Mouse (Mus musculus) myocyte (in vitro differentiated cells): ENCODE measurements around the gene Cldn14. TPM values are rescaled to one million over a fixed set of nuclear protein-coding genes. Genes with fewer than 3 reads are reported as not detected.

Experiments
- H3K27me3 ChIP-seq: one replicate; pipeline ENCODE4 v1.6.1; 2011; ENCODE audit not compliant: control insufficient read depth, insufficient read depth, insufficient read length
- H3K36me3 ChIP-seq: one replicate; pipeline ENCODE4 v1.6.1; 2011; ENCODE audit not compliant: control insufficient read depth, insufficient read depth
- H3K4me2 ChIP-seq: one replicate; pipeline ENCODE4 v1.6.1; 2011; ENCODE audit warnings: low read depth, control low read depth
- H3K4me3 ChIP-seq: one replicate; pipeline ENCODE4 v1.5.1; 2011; ENCODE audit warnings: mild to moderate bottlenecking, control low read depth, moderate library complexity
- H3K79me2 ChIP-seq: one replicate; pipeline ENCODE4 v1.6.1; 2011; ENCODE audit not compliant: control insufficient read depth, insufficient read depth
- H3ac ChIP-seq: one replicate; pipeline ENCODE4 v1.6.1; 2011; ENCODE audit not compliant: control insufficient read depth, insufficient read length
- CEBPB ChIP-seq: IDR thresholded peaks from 2 replicates; pipeline ENCODE4 v1.6.1; 2011; ENCODE audit warnings: mild to moderate bottlenecking, moderate library complexity; ENCODE audit not compliant: poor library complexity, insufficient read depth, severe bottlenecking
- E2F4 ChIP-seq: IDR thresholded peaks from one replicate; pipeline ENCODE4 v1.6.1; 2011; ENCODE audit warnings: mild to moderate bottlenecking, control low read depth, moderate library complexity; ENCODE audit not compliant: insufficient read depth
- MAX ChIP-seq: IDR thresholded peaks from one replicate; pipeline ENCODE4 v1.6.1; 2011; ENCODE audit warnings: low read depth, mild to moderate bottlenecking, control low read depth
- MYOD1 ChIP-seq, 3 experiments: IDR thresholded peaks; one replicate each; pipeline ENCODE4 v1.6.1; 2011; ENCODE audit warnings: control low read depth in 2 of 3, low read depth in 2 of 3, mild to moderate bottlenecking in 2 of 3, moderate library complexity in 1 of 3; ENCODE audit not compliant: insufficient read length in 2 of 3, control insufficient read depth in 1 of 3
- MYOG ChIP-seq, 3 experiments: IDR thresholded peaks; one replicate each; pipeline ENCODE4 v1.6.1; 2011; ENCODE audit warnings: control low read depth in 2 of 3, low read depth in 2 of 3, mild to moderate bottlenecking in 2 of 3; ENCODE audit not compliant: insufficient read length in 2 of 3, control insufficient read depth in 1 of 3, insufficient read depth in 1 of 3
- POLR2A ChIP-seq: IDR thresholded peaks from one replicate; pipeline ENCODE4 v1.6.1; 2011; ENCODE audit warnings: low read depth, mild to moderate bottlenecking, control low read depth, moderate library complexity; ENCODE audit not compliant: insufficient read length
- POLR2AphosphoS2 ChIP-seq: IDR thresholded peaks from one replicate; pipeline ENCODE4 v1.6.1; 2011; ENCODE audit warnings: low read depth, control low read depth; ENCODE audit not compliant: insufficient read length
- REST ChIP-seq: IDR thresholded peaks from one replicate; pipeline ENCODE4 v1.6.1; 2011; ENCODE audit warnings: mild to moderate bottlenecking, control low read depth, moderate library complexity; ENCODE audit not compliant: insufficient read depth, insufficient read length
- SRF ChIP-seq: IDR thresholded peaks from one replicate; pipeline ENCODE4 v1.6.1; 2011; ENCODE audit warnings: low read depth; ENCODE audit not compliant: control insufficient read depth, insufficient read length
- TCF12 ChIP-seq: IDR thresholded peaks from one replicate; pipeline ENCODE4 v1.6.1; 2011; ENCODE audit warnings: mild to moderate bottlenecking, control low read depth; ENCODE audit not compliant: poor library complexity, insufficient read depth, severe bottlenecking
- TCF3 ChIP-seq: IDR thresholded peaks from one replicate; pipeline ENCODE4 v1.6.1; 2011; ENCODE audit warnings: low read depth, control low read depth; ENCODE audit not compliant: insufficient read length
- USF1 ChIP-seq: IDR thresholded peaks from one replicate; pipeline ENCODE4 v1.6.1; 2011; ENCODE audit warnings: low read depth, mild to moderate bottlenecking, control low read depth, moderate library complexity
- polyA plus RNA-seq: library from polyadenylated mRNA; unstranded; fragments of >200 nt; fragmentation: generic; extraction: Trizol; gene quantifications from one replicate; pipeline ENCODE4 v1.2.1, GENCODE M21; 2012; ENCODE audit warnings: missing spikeins

The Cldn14 gene
- polyA plus RNA-seq, 1 experiment: 0.07 TPM

DNA sequence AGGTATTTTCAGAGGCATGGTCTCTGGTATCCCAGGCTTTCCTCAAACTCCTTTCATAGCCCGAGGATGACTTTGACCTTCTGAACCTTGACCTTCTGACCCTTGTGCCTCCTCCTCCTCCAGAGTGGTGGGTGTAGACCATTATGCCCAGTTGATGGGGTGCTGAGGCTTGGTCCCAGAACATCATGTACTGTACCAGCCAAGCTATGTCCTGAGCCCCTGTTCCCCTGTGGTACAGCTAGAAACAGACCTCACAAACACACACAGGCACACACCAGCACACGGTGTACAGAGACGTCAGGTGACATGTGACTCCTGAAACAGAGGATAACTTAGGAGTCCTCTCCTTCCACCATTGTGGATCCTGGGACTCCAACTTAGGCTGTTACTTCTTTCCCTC is 95.8 kb downstream of the Cldn14 start:
- Histone ChIP-seq H3ac (no peak overlapping the region), H3K4me3 (no peak overlapping the region), H3K79me2 (no peaks in the 10 kb centered on the region), H3K4me2 (no peak overlapping the region), H3K36me3 (no peaks in the 10 kb centered on the region), H3K27me3 (no peaks in the 10 kb centered on the region)
- TF ChIP-seq POLR2A: no peak
- no peak for TF ChIP-seq USF1
- no peak for TF ChIP-seq SRF
- no peak for TF ChIP-seq POLR2AphosphoS2
- no peak for TF ChIP-seq TCF3
- TF ChIP-seq MYOD1 (IDR thresholded peaks at IDR 0.05; ENCODE audit: control insufficient read depth in 1 of 3, insufficient read length in 2 of 3, low read depth in 2 of 3): no peak
- no peak for TF ChIP-seq MYOG (IDR thresholded peaks at IDR 0.05; ENCODE audit: control insufficient read depth in 1 of 3, insufficient read depth in 1 of 3, insufficient read length in 2 of 3, low read depth in 2 of 3)
- no peak for TF ChIP-seq TCF12
- no peak for TF ChIP-seq MAX
- TF ChIP-seq CEBPB: no peak
- TF ChIP-seq E2F4: no peak
- no peak for TF ChIP-seq REST

DNA sequence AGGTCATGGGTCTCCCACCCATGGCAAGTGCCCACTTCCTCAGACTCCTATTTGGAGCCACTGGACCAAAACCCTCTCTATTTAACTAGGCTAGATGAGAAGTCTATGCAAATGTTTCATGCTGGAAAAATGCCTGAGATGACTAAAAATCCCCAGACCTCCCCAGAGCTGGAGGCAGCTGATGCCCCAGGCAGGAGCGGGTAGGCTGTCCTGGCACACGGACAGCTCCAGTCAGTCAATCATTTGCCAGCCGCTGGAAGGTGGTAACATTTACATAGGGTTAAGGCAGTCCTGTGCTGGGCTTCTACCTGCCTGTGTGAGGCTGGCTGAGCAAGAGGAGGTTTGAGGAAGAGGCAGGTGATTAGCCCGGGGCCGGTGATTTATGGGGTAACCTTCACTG is 96.5 kb downstream of the Cldn14 start:
- no peaks in the 10 kb centered on the region for H3K27me3 ChIP-seq

DNA sequence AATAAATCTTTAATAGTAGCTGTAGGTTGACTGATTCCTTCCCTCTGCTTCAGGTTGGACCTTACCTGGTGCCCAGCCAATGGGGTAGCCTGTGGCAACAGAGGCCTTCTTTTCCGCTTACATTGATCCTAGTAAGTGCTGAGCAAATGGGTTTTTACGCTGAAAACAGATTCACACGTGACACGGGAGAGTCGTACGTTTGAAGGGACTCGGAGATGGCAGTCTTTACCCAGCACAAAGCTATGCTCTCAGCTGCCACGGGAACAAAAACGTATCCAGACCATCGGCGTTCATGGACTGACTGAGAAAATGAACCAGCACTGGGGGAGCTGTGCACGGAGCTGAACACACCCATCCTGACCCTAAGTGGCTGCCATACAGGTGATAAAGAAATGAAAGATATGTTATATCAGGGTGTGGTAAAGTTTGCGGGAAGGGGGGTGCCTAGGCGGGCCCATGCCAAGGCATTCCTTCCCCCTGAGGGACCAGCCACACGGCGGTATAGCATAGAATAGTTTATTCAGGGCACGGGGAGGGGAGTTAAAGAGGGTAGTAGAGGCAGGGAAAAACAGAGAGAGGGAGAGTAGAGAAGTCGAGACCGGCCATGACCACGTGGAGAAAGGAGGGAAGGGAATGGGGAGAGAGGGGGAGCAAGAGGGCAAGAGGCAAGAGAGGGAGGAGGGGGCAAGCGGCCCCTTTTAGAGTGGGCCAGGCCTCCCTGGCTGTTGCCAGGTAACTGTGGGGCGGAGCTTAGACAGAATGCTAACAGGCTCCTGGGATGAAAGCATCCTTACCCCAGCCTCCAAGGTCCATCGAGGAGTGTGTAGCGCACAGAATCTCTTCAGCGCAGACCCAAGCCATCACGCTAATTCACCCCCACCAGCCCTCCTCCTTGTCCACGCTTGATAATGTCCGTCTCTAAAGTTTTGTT is 97.6 kb downstream of the Cldn14 start:
- H3ac ChIP-seq: no peak overlapping the region
- H3K36me3 ChIP-seq: no peaks in the 10 kb centered on the region
- no peak for TF ChIP-seq REST
- H3K4me2 ChIP-seq: no peak overlapping the region
- no peak overlapping the region for H3K4me3 ChIP-seq
- no peaks in the 10 kb centered on the region for H3K27me3 ChIP-seq
- no peaks in the 10 kb centered on the region for H3K79me2 ChIP-seq

More for the DNA sequence above, 96.5 kb downstream of the Cldn14 start:
- H3K4me2 ChIP-seq: no peak overlapping the region
- H3ac ChIP-seq: no peak overlapping the region
- H3K4me3 ChIP-seq: no peak overlapping the region
- no peaks in the 10 kb centered on the region for H3K36me3 ChIP-seq
- no peaks in the 10 kb centered on the region for H3K79me2 ChIP-seq
- TF ChIP-seq REST: no peak

DNA sequence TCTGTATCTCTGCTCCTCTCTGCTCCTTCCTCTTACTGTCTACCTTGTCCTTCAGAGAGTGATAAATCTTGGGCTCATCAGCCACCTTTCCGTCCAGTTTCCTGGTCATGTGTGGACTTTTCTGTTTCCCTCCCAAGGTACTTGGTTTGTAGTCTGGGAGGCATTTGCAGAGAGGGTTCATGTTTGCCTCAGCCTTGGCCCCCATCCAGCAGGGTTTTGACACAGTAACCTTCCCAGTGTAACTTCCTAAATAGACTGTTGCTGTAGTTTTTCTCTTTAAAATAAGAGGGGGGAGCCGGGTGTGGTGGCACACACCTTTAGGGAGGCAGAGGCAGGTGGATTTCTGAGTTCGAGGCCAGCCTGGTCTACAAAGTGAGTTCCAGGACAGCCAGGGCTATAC is 98.7 kb downstream of the Cldn14 start:
- H3K4me2 ChIP-seq: no peak overlapping the region
- H3K4me3 ChIP-seq: no peak overlapping the region
- no peaks in the 10 kb centered on the region for H3K36me3 ChIP-seq
- H3K27me3 ChIP-seq: no peaks in the 10 kb centered on the region
- TF ChIP-seq USF1: no peak
- TF ChIP-seq E2F4: no peak
- TF ChIP-seq POLR2AphosphoS2: no peak
- TF ChIP-seq MAX: no peak
- no peak for TF ChIP-seq MYOD1 (IDR thresholded peaks at IDR 0.05; ENCODE audit: control insufficient read depth in 1 of 3, insufficient read length in 2 of 3, low read depth in 2 of 3)
- TF ChIP-seq CEBPB: no peak
- no peak for TF ChIP-seq SRF
- H3K79me2 ChIP-seq: no peaks in the 10 kb centered on the region
- no peak overlapping the region for H3ac ChIP-seq

DNA sequence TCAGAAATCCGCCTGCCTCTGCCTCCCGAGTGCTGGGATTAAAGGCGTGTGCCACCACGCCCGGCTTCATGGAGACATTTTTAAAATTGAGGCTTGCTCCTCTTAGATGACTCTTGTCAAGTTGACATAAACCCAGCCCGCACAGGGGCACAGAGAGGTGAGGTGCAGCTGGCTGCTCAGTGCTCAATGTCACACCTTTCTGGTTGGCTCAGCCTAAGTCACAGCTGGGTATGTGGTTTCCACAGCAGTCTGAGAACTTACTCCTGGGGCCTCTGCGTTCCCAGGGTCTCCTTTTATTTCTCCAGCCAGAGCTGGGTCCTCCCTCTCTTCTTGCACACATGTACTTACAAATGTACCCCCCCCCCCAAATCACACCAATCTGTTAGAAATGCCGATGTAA is 100.4 kb downstream of the Cldn14 start:
- Histone ChIP-seq H3ac (no peak overlapping the region), H3K79me2 (no peaks in the 10 kb centered on the region), H3K4me2 (no peak overlapping the region), H3K36me3 (no peaks in the 10 kb centered on the region), H3K27me3 (no peaks in the 10 kb centered on the region), H3K4me3 (no peak overlapping the region)
- TF ChIP-seq SRF (no peak), POLR2A (no peak), E2F4 (no peak), TCF12 (no peak), MAX (no peak), REST (no peak), MYOG (IDR thresholded peaks at IDR 0.05; ENCODE audit: control insufficient read depth in 1 of 3, insufficient read depth in 1 of 3, insufficient read length in 2 of 3, low read depth in 2 of 3) (no peak), CEBPB (no peak), POLR2AphosphoS2 (no peak), MYOD1 (IDR thresholded peaks at IDR 0.05; ENCODE audit: control insufficient read depth in 1 of 3, insufficient read length in 2 of 3, low read depth in 2 of 3) (no peak), USF1 (no peak), TCF3 (no peak)
